Mouse (Mus musculus) heart, adult 11 months (tissue): Measurements from ENCODE around the gene Esrra.

Source experiments
- DNase-seq: peaks from one replicate; pipeline ENCODE4 v3.0.0; 2022

Gene Esrra

GRCm38 (mm10) chr19:6921647-6922567 is at the start of gene Esrra:
Gene Esrra (minus strand): TSS chr19:6921813.
- DNase-seq: peak; percentile 100

- DNase-seq: peak; percentile 95
Observed at GRCm38 (mm10) chr19:6970460-6971085, 49.0 kb upstream of the Esrra start.

- DNase-seq: peak; percentile 98
Observed at GRCm38 (mm10) chr19:6969665-6970381, 48.2 kb upstream of the Esrra start.

GRCm38 (mm10) chr19:6969291-6969664 is 47.7 kb upstream of the Esrra start:
- DNase-seq: no peak

GRCm38 (mm10) chr19:6968491-6969271 is 47.1 kb upstream of the Esrra start:
- DNase-seq: peak; percentile 95

- DNase-seq: peak; percentile 93
Observed at GRCm38 (mm10) chr19:6956461-6956860, 34.8 kb upstream of the Esrra start.

- peak; percentile 97 for DNase-seq
Observed at GRCm38 (mm10) chr19:6955424-6955823, 33.8 kb upstream of the Esrra start.

GRCm38 (mm10) chr19:6954046-6954445 is 32.4 kb upstream of the Esrra start:
- peak; percentile 96 for DNase-seq

GRCm38 (mm10) chr19:6952712-6953037 is 31.1 kb upstream of the Esrra start:
- peak; percentile 98 for DNase-seq

GRCm38 (mm10) chr19:6951994-6952711 is 30.5 kb upstream of the Esrra start:
- DNase-seq: peak; percentile 99

- peak; percentile 100 for DNase-seq
Observed at GRCm38 (mm10) chr19:6951381-6951968, 29.9 kb upstream of the Esrra start.

GRCm38 (mm10) chr19:6950613-6951153 is 29.1 kb upstream of the Esrra start:
- DNase-seq: peak; percentile 97

GRCm38 (mm10) chr19:6949951-6950350 is 28.3 kb upstream of the Esrra start:
- peak; percentile 92 for DNase-seq

- DNase-seq: peak; percentile 92
Observed at GRCm38 (mm10) chr19:6949532-6949931, 27.9 kb upstream of the Esrra start.

GRCm38 (mm10) chr19:6948186-6948585 is 26.6 kb upstream of the Esrra start:
- DNase-seq: peak; percentile 90

GRCm38 (mm10) chr19:6947742-6948141 is 26.1 kb upstream of the Esrra start:
- DNase-seq: no peak

GRCm38 (mm10) chr19:6943709-6944108 is 22.1 kb upstream of the Esrra start:
- DNase-seq: peak; percentile 91

- DNase-seq: no peak
Observed at GRCm38 (mm10) chr19:6942764-6943163, 21.2 kb upstream of the Esrra start.

GRCm38 (mm10) chr19:6942249-6942691 is 20.7 kb upstream of the Esrra start, which contains the start of gene Gpr137:
Gene Gpr137 (minus strand): TSS chr19:6942480.
- DNase-seq: peak; percentile 100

GRCm38 (mm10) chr19:6941372-6942248 is 20.0 kb upstream of the Esrra start, which contains the start of gene Bad:
Gene Bad (plus strand): TSS chr19:6941861.
- peak; percentile 99 for DNase-seq
